Mouse (Mus musculus): ENCODE results near the gene Slc38a4. TPM values are rescaled to one million over a fixed set of nuclear protein-coding genes. Genes with fewer than 3 reads are reported as not detected.
A peak's percentile ranks its signal among the peaks of the same experiment; 100 is the strongest.

The Slc38a4 gene
- polyA plus RNA-seq, 1 experiment from 2014 or later = 0.37 TPM

GRCm38 (mm10) chr15:97015036-97015596 lies 40.6 kb downstream of the Slc38a4 start:
- no peaks in the 10 kb centered on the region for H3K9me3 ChIP-seq (ENCODE audit: control insufficient read depth, low read length)
- ATAC-seq (ENCODE audit: low read depth) = no peak
- H3K27me3 ChIP-seq (ENCODE audit: control insufficient read depth, insufficient read depth, low read length) = no peaks in the 10 kb centered on the region
- H3K4me3 ChIP-seq (ENCODE audit: low read depth, low read length) = no peak overlapping the region
- no peak overlapping the region for H3K4me2 ChIP-seq (ENCODE audit: low read depth, low read length)
- no peak overlapping the region for H3K9ac ChIP-seq (replicated peaks; ENCODE audit: low read depth, low read length)
- H3K36me3 ChIP-seq (ENCODE audit: control insufficient read depth, insufficient read depth, low read length) = no peaks in the 10 kb centered on the region
- no peaks in the 10 kb centered on the region for H3K4me1 ChIP-seq (ENCODE audit: control insufficient read depth, insufficient read depth, low read length)
- 92% methylated on average over 12 of the region's 12 CpGs for WGBS
- no peak overlapping the region for H3K27ac ChIP-seq (ENCODE audit: low read depth, low read length)

GRCm38 (mm10) chr15:97011599-97012372 lies 44.0 kb downstream of the Slc38a4 start:
- no peak for ATAC-seq (ENCODE audit: low read depth)
- Histone ChIP-seq H3K9me3 (ENCODE audit: control insufficient read depth, low read length) (no peaks in the 10 kb centered on the region), H3K36me3 (ENCODE audit: control insufficient read depth, insufficient read depth, low read length) (no peaks in the 10 kb centered on the region), H3K4me1 (ENCODE audit: control insufficient read depth, insufficient read depth, low read length) (no peaks in the 10 kb centered on the region), H3K9ac (replicated peaks; ENCODE audit: low read depth, low read length) (no peak overlapping the region), H3K27me3 (ENCODE audit: control insufficient read depth, insufficient read depth, low read length) (no peaks in the 10 kb centered on the region), H3K4me2 (ENCODE audit: low read depth, low read length) (no peak overlapping the region), H3K27ac (ENCODE audit: low read depth, low read length) (no peak overlapping the region), H3K4me3 (ENCODE audit: low read depth, low read length) (no peak overlapping the region)
- 87% methylated on average over 14 of the region's 14 CpGs for WGBS

GRCm38 (mm10) chr15:97009271-97009670 lies 46.5 kb downstream of the Slc38a4 start:
- Histone ChIP-seq H3K27me3 (ENCODE audit: control insufficient read depth, insufficient read depth, low read length) (no peaks in the 10 kb centered on the region), H3K4me3 (ENCODE audit: low read depth, low read length) (no peak overlapping the region), H3K9me3 (ENCODE audit: control insufficient read depth, low read length) (no peaks in the 10 kb centered on the region), H3K9ac (replicated peaks; ENCODE audit: low read depth, low read length) (no peak overlapping the region), H3K4me2 (ENCODE audit: low read depth, low read length) (no peak overlapping the region), H3K27ac (ENCODE audit: low read depth, low read length) (no peak overlapping the region), H3K4me1 (ENCODE audit: control insufficient read depth, insufficient read depth, low read length) (no peaks in the 10 kb centered on the region), H3K36me3 (ENCODE audit: control insufficient read depth, insufficient read depth, low read length) (no peaks in the 10 kb centered on the region)
- WGBS = 92% methylated on average over 3 of the region's 3 CpGs
- ATAC-seq (ENCODE audit: low read depth) = no peak

DNA sequence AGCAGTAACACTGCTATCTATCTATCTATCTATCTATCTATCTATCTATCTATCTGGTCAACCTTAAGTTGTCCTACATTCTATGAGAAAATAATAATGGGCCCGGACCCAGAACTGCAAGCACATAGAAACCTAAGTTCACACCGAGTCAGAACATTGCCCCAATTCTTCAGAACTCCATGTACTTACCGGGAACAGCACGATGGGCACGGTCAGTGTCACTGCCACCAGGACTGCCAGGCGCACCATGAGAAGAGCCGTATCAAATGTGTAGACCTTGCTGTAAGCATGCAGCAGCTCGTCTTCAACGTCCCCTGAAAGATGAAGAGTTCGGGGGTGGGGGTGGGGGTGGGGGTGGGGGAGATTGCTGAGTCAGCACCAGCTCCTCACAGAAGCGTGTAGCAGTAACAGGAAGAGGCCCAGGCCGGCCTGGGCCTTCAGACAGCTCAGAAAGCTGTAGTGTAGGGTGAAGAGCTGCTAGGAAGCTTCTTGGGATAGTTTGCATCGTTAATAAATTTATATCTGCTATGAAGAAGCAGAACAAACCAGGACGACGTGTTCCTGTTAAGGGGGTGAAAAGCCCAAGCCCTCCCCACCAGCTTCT lies 50.0 kb downstream of the Slc38a4 start:
- no peak overlapping the region for H3K4me2 ChIP-seq (ENCODE audit: low read depth, low read length)
- ATAC-seq (ENCODE audit: low read depth) = no peak
- no peaks in the 10 kb centered on the region for H3K9me3 ChIP-seq (ENCODE audit: control insufficient read depth, low read length)
- H3K27me3 ChIP-seq (ENCODE audit: control insufficient read depth, insufficient read depth, low read length) = no peaks in the 10 kb centered on the region
- H3K9ac ChIP-seq (replicated peaks; ENCODE audit: low read depth, low read length) = no peak overlapping the region
- H3K4me3 ChIP-seq (ENCODE audit: low read depth, low read length) = no peak overlapping the region
- H3K36me3 ChIP-seq (ENCODE audit: control insufficient read depth, insufficient read depth, low read length) = no peaks in the 10 kb centered on the region
- 88% methylated on average over 15 of the region's 15 CpGs for WGBS
- H3K4me1 ChIP-seq (ENCODE audit: control insufficient read depth, insufficient read depth, low read length) = no peaks in the 10 kb centered on the region
- H3K27ac ChIP-seq (ENCODE audit: low read depth, low read length) = no peak overlapping the region

GRCm38 (mm10) chr15:97004525-97004867 lies 51.3 kb downstream of the Slc38a4 start:
- Histone ChIP-seq H3K36me3 (ENCODE audit: control insufficient read depth, insufficient read depth, low read length) (no peaks in the 10 kb centered on the region), H3K27ac (ENCODE audit: low read depth, low read length) (no peak overlapping the region), H3K4me3 (ENCODE audit: low read depth, low read length) (no peak overlapping the region), H3K9me3 (ENCODE audit: control insufficient read depth, low read length) (no peaks in the 10 kb centered on the region), H3K9ac (replicated peaks; ENCODE audit: low read depth, low read length) (no peak overlapping the region), H3K27me3 (ENCODE audit: control insufficient read depth, insufficient read depth, low read length) (no peaks in the 10 kb centered on the region), H3K4me1 (ENCODE audit: control insufficient read depth, insufficient read depth, low read length) (no peaks in the 10 kb centered on the region), H3K4me2 (ENCODE audit: low read depth, low read length) (no peak overlapping the region)
- no peak for ATAC-seq (ENCODE audit: low read depth)
- WGBS = 92% methylated on average over 7 of the region's 7 CpGs

DNA sequence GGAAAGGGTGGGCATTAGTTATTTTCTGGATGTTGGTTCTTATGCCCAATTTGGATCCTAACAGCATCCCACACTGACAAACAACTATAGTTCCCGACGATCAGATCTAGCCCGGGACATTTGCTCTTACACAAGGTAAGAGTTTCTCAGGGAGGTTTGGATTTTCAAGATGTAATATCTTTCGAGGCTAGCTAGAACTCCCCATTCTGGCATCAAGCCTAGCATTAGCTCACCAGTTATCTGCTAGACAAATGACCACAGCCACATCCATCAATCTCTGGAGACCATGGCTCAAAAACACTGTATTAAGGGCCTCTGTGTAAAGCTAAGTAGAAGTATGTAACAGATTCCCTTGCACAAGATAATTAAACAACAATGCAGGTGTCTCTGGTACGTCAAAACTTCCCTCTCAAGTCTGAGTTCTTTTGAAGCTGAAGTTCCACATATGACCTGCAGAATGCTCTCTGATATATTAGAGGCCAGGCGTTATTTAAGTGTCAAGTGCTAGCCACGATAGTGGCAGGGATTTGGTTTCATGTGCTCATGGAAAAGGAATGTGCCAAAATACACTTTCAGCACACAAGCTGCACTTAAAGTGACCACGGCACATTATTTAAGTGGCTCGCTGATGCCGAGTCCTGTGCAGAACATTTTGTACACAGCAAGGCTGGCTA lies 51.8 kb downstream of the Slc38a4 start:
- WGBS = 81% methylated on average over 10 of the region's 10 CpGs
- ATAC-seq (ENCODE audit: low read depth) = no peak

DNA sequence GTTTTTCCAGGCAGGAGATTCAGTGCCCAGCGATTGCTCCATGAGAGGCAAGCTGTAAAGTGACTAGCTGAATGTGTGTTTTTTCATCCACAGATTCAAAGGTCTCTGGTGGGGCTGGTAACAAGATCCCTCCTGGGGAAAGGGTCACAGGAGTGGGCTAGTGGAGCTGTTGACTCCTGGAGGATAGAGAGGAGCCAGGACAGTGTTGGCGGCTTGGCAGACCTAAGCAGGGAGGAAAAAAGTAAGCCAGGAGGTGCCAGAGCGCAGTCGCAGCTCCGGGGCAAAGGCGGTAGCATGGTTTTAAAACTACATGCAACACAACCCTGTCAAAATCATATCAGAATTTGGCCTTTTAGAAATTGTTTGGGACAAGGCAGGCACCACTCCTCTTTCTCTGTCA lies 52.6 kb downstream of the Slc38a4 start:
- H3K9me3 ChIP-seq (ENCODE audit: control insufficient read depth, low read length) = no peaks in the 10 kb centered on the region
- WGBS = 77% methylated on average over 6 of the region's 6 CpGs
- H3K27me3 ChIP-seq (ENCODE audit: control insufficient read depth, insufficient read depth, low read length) = no peaks in the 10 kb centered on the region
- ATAC-seq (ENCODE audit: low read depth) = no peak
- H3K36me3 ChIP-seq (ENCODE audit: control insufficient read depth, insufficient read depth, low read length) = no peaks in the 10 kb centered on the region
- peak overlapping the region; percentile 4; the same call in 1 of the 2 replicates for H3K4me2 ChIP-seq (ENCODE audit: low read depth, low read length)
- no peak overlapping the region for H3K4me3 ChIP-seq (ENCODE audit: low read depth, low read length)
- H3K4me1 ChIP-seq (ENCODE audit: control insufficient read depth, insufficient read depth, low read length) = no peaks in the 10 kb centered on the region
- no peak overlapping the region for H3K27ac ChIP-seq (ENCODE audit: low read depth, low read length)
- H3K9ac ChIP-seq (replicated peaks; ENCODE audit: low read depth, low read length) = no peak overlapping the region

More for the DNA sequence above, 51.8 kb downstream of the Slc38a4 start:
- Histone ChIP-seq H3K4me1 (ENCODE audit: control insufficient read depth, insufficient read depth, low read length) (no peaks in the 10 kb centered on the region), H3K27ac (ENCODE audit: low read depth, low read length) (no peak overlapping the region), H3K4me2 (ENCODE audit: low read depth, low read length) (no peak overlapping the region), H3K9ac (replicated peaks; ENCODE audit: low read depth, low read length) (no peak overlapping the region), H3K9me3 (ENCODE audit: control insufficient read depth, low read length) (no peaks in the 10 kb centered on the region), H3K27me3 (ENCODE audit: control insufficient read depth, insufficient read depth, low read length) (no peaks in the 10 kb centered on the region), H3K36me3 (ENCODE audit: control insufficient read depth, insufficient read depth, low read length) (no peaks in the 10 kb centered on the region), H3K4me3 (ENCODE audit: low read depth, low read length) (no peak overlapping the region)

DNA sequence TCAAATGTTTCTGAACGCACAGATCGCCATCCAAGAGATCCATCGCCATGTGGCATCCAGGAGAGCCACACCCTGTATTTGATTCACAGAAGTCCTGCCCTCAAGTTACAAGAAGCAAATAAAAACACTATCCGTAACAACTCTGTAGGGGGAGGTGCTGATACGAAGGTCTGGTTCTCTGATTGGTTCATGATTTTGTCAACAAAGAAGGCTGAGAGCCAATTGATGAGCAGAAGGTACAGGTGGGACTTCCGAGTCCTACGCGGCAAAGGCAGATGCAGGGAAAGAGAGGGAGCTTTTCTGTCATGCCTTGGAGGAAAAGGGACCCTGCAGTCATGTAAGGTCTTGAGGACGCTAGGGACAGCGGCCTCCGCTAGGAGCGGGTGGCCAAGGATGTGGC lies 53.0 kb downstream of the Slc38a4 start:
- H3K4me1 ChIP-seq (ENCODE audit: control insufficient read depth, insufficient read depth, low read length) = no peaks in the 10 kb centered on the region
- 62% methylated on average over 12 of the region's 12 CpGs for WGBS
- H3K36me3 ChIP-seq (ENCODE audit: control insufficient read depth, insufficient read depth, low read length) = no peaks in the 10 kb centered on the region
- no peak overlapping the region for H3K9ac ChIP-seq (replicated peaks; ENCODE audit: low read depth, low read length)
- H3K4me2 ChIP-seq (ENCODE audit: low read depth, low read length) = peak overlapping the region; percentile 4; the same call in 1 of the 2 replicates
- no peaks in the 10 kb centered on the region for H3K27me3 ChIP-seq (ENCODE audit: control insufficient read depth, insufficient read depth, low read length)
- H3K9me3 ChIP-seq (ENCODE audit: control insufficient read depth, low read length) = no peaks in the 10 kb centered on the region
- H3K4me3 ChIP-seq (ENCODE audit: low read depth, low read length) = no peak overlapping the region
- ATAC-seq (ENCODE audit: low read depth) = no peak
- no peak overlapping the region for H3K27ac ChIP-seq (ENCODE audit: low read depth, low read length)

DNA sequence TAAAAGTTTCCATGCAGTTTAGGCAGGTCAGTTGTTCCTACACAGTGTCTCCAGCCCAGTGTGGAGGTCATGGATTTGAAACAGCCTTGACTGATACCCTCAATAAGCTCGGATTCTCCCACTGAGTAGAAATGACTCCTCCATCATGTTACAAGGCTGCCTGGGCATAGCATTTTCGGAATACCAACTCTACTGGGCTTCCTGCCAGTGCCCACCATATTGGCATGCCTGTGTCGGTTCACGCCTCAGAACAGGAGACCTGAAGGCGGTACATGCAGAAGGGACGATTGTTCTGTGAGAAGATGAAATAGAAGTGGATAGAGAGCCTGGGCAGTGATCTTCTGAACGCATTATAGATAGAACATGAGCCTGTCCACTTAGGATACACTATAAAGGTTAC lies 53.9 kb downstream of the Slc38a4 start:
- ATAC-seq (ENCODE audit: low read depth) = no peak
- Histone ChIP-seq H3K36me3 (ENCODE audit: control insufficient read depth, insufficient read depth, low read length) (no peaks in the 10 kb centered on the region), H3K27ac (ENCODE audit: low read depth, low read length) (no peak overlapping the region), H3K9me3 (ENCODE audit: control insufficient read depth, low read length) (no peaks in the 10 kb centered on the region), H3K27me3 (ENCODE audit: control insufficient read depth, insufficient read depth, low read length) (no peaks in the 10 kb centered on the region), H3K4me3 (ENCODE audit: low read depth, low read length) (no peak overlapping the region), H3K4me1 (ENCODE audit: control insufficient read depth, insufficient read depth, low read length) (no peaks in the 10 kb centered on the region), H3K4me2 (ENCODE audit: low read depth, low read length) (no peak overlapping the region), H3K9ac (replicated peaks; ENCODE audit: low read depth, low read length) (no peak overlapping the region)
- 89% methylated on average over 7 of the region's 7 CpGs for WGBS
